ENCODE assay signal across 10 mouse cellular contexts in the genomic region with DNA sequence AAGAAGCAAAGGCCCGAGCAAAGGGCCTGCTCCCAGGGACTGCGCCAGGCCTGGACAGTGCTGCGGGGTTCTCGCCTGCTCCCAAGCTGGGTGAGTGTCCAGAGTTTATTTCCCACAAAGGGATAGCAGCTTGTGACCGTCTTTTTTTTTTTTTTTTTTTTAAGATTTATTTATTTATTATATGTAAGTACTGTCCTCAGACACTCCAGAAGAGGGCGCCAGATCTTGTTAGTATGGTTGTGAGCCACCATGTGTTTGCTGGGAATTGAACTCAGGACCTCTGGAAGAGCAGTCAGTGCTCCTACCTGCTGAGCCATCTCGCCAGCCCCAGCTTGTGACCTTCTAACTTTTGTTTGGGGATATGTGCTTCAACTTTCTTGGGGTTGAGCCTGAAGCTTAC. TPM values are rescaled to one million over a fixed set of nuclear protein-coding genes. Genes with fewer than 3 reads are reported as not detected.
A peak's percentile ranks its signal among the peaks of the same experiment; 100 is the strongest.
DNase-seq lines count a peak whose midpoint lies in the region; ATAC-seq and TF ChIP-seq lines count a peak whose summit lies in the region.
"Had no signal": no experiment of that assay in that cellular context is flagged by ENCODE, and none has a peak within 500 bp of the region (broad histone marks: within the 10 kb centered on the region; RNA-seq: fewer than 3 reads in every experiment).

No protein-coding gene starts in this region.

- H3K36me3 ChIP-seq in heart, adult 2 months (ENCODE audit: control insufficient read depth, insufficient read depth, low read length) = peaks cover 8% of the 10 kb centered on the region
- H3K36me3 ChIP-seq in lung, postnatal 0 days (ENCODE audit: insufficient read depth, low read length) = peaks cover 76% of the 10 kb centered on the region

- TF ChIP-seq EP300 in heart, adult 2 months (IDR thresholded peaks at IDR 0.05; ENCODE audit: insufficient read depth, low read depth, low read length) = no peak
- TF ChIP-seq EP300 in lung, postnatal 0 days (IDR thresholded peaks at IDR 0.05) = no peak

- no peak for ATAC-seq in lung, postnatal 0 days

- no peak overlapping the region for H3K27ac ChIP-seq in heart, adult 2 months
- H3K27ac ChIP-seq in lung, postnatal 0 days (ENCODE audit: low read length) = no peak overlapping the region

- 76% methylated on average over 7 of the region's 7 CpGs for WGBS in heart, adult 2 months
- 71% methylated on average over 7 of the region's 7 CpGs for WGBS in lung, postnatal 0 days

- no peaks in the 10 kb centered on the region for H3K9me3 ChIP-seq in lung, postnatal 0 days (ENCODE audit: low read length)

- H3K4me3 ChIP-seq in heart, adult 2 months = no peak overlapping the region
- no peak overlapping the region for H3K4me3 ChIP-seq in lung, postnatal 0 days (ENCODE audit: low read depth, low read length)

- H3K9ac ChIP-seq in heart, adult 2 months (ENCODE audit: low read depth, low read length) = no peak overlapping the region
- H3K9ac ChIP-seq in lung, postnatal 0 days (replicated peaks; ENCODE audit: low read depth) = no peak overlapping the region

- peak; percentile 62 for TF ChIP-seq CTCF in heart, adult 2 months (IDR thresholded peaks at IDR 0.05)
- TF ChIP-seq CTCF in lung, postnatal 0 days (IDR thresholded peaks at IDR 0.05) = peak; percentile 46

- H3K79me2 ChIP-seq in heart, adult 2 months (replicated peaks; ENCODE audit: control insufficient read depth, insufficient read depth, low read length) = no peaks in the 10 kb centered on the region; the same call in 1 of the 2 replicates

- H3K27me3 ChIP-seq in heart, adult 2 months (ENCODE audit: control insufficient read depth, insufficient read depth, low read length) = no peaks in the 10 kb centered on the region
- no peaks in the 10 kb centered on the region for H3K27me3 ChIP-seq in lung, postnatal 0 days (replicated peaks; ENCODE audit: insufficient read depth, low read length)

- H3K4me2 ChIP-seq in lung, postnatal 0 days (replicated peaks; ENCODE audit: low read depth, low read length) = no peak overlapping the region

- intact Hi-C loops in heart, adult 2 months (cut with DNase I) = no loop called here
- intact Hi-C loops in heart, postnatal 25 days (cut with DNase I) = no loop called here

- TF ChIP-seq POLR2A in heart, adult 2 months (IDR thresholded peaks at IDR 0.05; ENCODE audit: insufficient read depth, low read depth, low read length) = no peak

- no peak for DNase-seq in heart, adult 2 months
- no peak for DNase-seq in heart, postnatal 25 days (ENCODE audit: low spot score)
- DNase-seq in lung, postnatal 0 days (ENCODE audit: low spot score) = no peak
- no peak for DNase-seq in lung, postnatal 25 days (ENCODE audit: low spot score)
- DNase-seq in T-cell, adult 2 months (ENCODE audit: low spot score) = peak; percentile 46
- peak; percentile 26 to 46 for DNase-seq in natural killer cell, adult 2 months (ENCODE audit: low spot score in 2 of 2)
- DNase-seq in ovary, postnatal 36 days (ENCODE audit: low spot score) = no peak
- no peak for DNase-seq in cerebellum, adult 9-10 months
- DNase-seq: cerebellum, adult 9-11 months had no signal

- no peaks in the 10 kb centered on the region for H3K4me1 ChIP-seq in heart, adult 2 months (ENCODE audit: control insufficient read depth, insufficient read depth, low read length)
- H3K4me1 ChIP-seq in lung, postnatal 0 days (ENCODE audit: insufficient read depth, low read depth, low read length) = no peaks in the 10 kb centered on the region

RNA-seq across cellular contexts. Expression of gene Ccnl2, which starts 8.7 kb away (rescaled TPM):
- 10 to 100 TPM; 26.6 to 27.4 TPM for total RNA-seq in heart, adult 2 months (2021)
- polyA plus RNA-seq in heart, adult 2 months (2012; rRNA removed) = 46.0 and 69.4 TPM in 2 replicates
- 10 to 100 TPM; 35.6 to 37.8 TPM for total RNA-seq in heart, postnatal 25 days (2021)
- 110 and 122 TPM in 2 replicates for polyA plus RNA-seq in lung, postnatal 0 days (2015; fragmentation: Nextera tagmentation; extraction: Ambion mirVana)

RNA-seq across cellular contexts. Expression of gene Aurkaip1, which starts 10.0 kb away (rescaled TPM):
- 100 to 1,000 TPM in 1 of 2 experiments, 10 to 100 TPM in 1; 99.2 to 117 TPM for total RNA-seq in heart, adult 2 months (2021)
- 106 and 125 TPM in 2 replicates for polyA plus RNA-seq in heart, adult 2 months (2012; rRNA removed)
- 100 to 1,000 TPM; 108 to 109 TPM for total RNA-seq in heart, postnatal 25 days (2021)
- 117 and 128 TPM in 2 replicates for polyA plus RNA-seq in lung, postnatal 0 days (2015; fragmentation: Nextera tagmentation; extraction: Ambion mirVana)

RNA-seq across cellular contexts. Expression of gene Mrpl20, which starts 18.3 kb away (rescaled TPM):
- 10 to 100 TPM; 69.9 to 77.9 TPM for total RNA-seq in heart, adult 2 months (2021)
- polyA plus RNA-seq in heart, adult 2 months (2012; rRNA removed) = 49.6 and 50.7 TPM in 2 replicates
- 10 to 100 TPM; 75.0 to 78.0 TPM for total RNA-seq in heart, postnatal 25 days (2021)
- polyA plus RNA-seq in lung, postnatal 0 days (2015; fragmentation: Nextera tagmentation; extraction: Ambion mirVana) = 164 and 186 TPM in 2 replicates

RNA-seq across cellular contexts. Expression of gene Mxra8, which starts 18.5 kb away (rescaled TPM):
- 10 to 100 TPM; 26.7 to 31.9 TPM for total RNA-seq in heart, adult 2 months (2021)
- 84.7 and 118 TPM in 2 replicates for polyA plus RNA-seq in heart, adult 2 months (2012; rRNA removed)
- 10 to 100 TPM; 30.5 to 33.0 TPM for total RNA-seq in heart, postnatal 25 days (2021)
- polyA plus RNA-seq in lung, postnatal 0 days (2015; fragmentation: Nextera tagmentation; extraction: Ambion mirVana) = 321 and 330 TPM in 2 replicates
- total RNA-seq: megakaryocyte-erythroid progenitor cell, adult 5-6 weeks had no signal

RNA-seq across cellular contexts. Expression of gene Dvl1, which starts 26.2 kb away (rescaled TPM):
- 10 to 100 TPM; 46.3 to 47.3 TPM for total RNA-seq in heart, adult 2 months (2021)
- polyA plus RNA-seq in heart, adult 2 months (2012; rRNA removed) = 62.7 and 64.7 TPM in 2 replicates
- 10 to 100 TPM; 43.3 to 44.3 TPM for total RNA-seq in heart, postnatal 25 days (2021)
- 9.1 and 11.9 TPM in 2 replicates for polyA plus RNA-seq in lung, postnatal 0 days (2015; fragmentation: Nextera tagmentation; extraction: Ambion mirVana)

Comparison
In these comparisons a context has a peak if more than half of its experiments do, and no peak if none do; other contexts are left out.
1. DNase-seq: peak in T-cell, adult 2 months (single experiment) and natural killer cell, adult 2 months (2 of 2); none in heart, adult 2 months (0 of 2), heart, postnatal 25 days (single experiment), lung, postnatal 0 days (single experiment), lung, postnatal 25 days (single experiment), ovary, postnatal 36 days (single experiment) and cerebellum, adult 9-10 months (single experiment).